Mouse (Mus musculus) gastrocnemius, postnatal 10 days (tissue): ENCODE measurements around the gene Pde3a. TPM values are rescaled to one million over a fixed set of nuclear protein-coding genes. Genes with fewer than 3 reads are reported as not detected.
"Not testable (repeated sequence)": the region's sequence is repeated elsewhere in the genome, so short reads cannot be mapped to it uniquely, and the experiment has no call there.

Experiments
- DNase-seq: peaks from one replicate; pipeline ENCODE4 v3.0.0; 2021; ENCODE audit warnings: mixed read lengths
- total RNA-seq, 2 experiments: library from RNA; stranded (reverse); gene quantifications; 2 replicates each; pipeline ENCODE4 v1.2.3; 2021

Pde3a gene
- total RNA-seq, 2 experiments from 2014 or later = 7.0 to 8.1 TPM

DNA sequence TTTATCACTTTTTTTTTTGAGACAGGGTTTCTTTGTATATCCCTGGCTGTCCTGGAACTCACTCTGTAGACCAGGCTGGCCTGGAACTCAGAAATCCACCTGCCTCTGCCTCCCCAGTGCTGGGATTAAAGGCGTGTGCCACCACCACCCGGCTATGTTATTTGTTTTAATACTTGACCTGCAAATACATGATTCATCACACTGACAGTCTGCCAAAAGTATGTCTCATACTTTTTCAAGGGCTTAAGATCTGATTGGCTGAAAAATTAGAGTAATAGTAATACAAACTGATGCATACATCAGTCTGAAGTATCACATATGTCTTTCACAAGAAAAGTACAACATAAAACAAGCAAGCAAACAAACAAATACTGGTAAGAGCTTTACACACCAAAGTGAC, 78.1 kb downstream of the Pde3a start:
- DNase-seq = not testable (repeated sequence)

DNA sequence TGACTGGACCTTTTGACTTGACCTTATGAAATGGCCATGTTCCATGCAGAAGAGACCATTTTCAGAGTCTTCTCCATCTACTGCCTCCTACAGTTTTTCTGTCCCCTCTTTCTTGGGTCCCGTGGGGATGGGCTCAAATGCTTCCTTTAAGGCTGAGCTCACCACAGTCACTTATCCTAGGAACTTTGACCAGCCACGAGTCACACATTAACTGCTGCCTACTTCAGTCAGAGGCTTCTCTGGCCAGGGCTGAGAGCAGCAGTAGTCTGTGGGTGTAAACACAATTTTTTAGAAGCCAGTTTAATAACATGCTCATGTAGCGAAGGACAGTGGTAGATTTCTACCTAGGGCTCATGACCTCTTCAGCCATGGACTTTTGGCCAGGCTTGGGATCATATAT, 79.0 kb downstream of the Pde3a start:
- DNase-seq = no peak

DNA sequence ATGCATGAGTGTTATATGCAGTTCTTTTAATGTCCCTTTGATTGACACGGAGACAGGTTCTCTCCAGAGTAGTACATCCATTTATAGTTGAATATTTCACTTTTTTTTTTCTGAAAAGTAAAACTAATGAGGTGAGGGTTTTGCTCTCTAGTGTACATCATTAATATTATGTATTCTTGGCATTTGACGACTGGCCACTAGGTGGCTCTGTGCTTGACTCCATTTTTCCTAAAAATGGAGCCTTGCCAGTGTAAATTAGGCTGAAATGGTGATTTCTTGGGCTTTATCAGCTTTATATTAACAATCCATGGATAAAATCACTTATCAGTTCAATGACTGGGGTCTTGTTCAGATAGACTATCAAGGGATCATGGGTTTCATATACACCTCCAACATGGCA, 82.4 kb downstream of the Pde3a start:
- no peak for DNase-seq

DNA sequence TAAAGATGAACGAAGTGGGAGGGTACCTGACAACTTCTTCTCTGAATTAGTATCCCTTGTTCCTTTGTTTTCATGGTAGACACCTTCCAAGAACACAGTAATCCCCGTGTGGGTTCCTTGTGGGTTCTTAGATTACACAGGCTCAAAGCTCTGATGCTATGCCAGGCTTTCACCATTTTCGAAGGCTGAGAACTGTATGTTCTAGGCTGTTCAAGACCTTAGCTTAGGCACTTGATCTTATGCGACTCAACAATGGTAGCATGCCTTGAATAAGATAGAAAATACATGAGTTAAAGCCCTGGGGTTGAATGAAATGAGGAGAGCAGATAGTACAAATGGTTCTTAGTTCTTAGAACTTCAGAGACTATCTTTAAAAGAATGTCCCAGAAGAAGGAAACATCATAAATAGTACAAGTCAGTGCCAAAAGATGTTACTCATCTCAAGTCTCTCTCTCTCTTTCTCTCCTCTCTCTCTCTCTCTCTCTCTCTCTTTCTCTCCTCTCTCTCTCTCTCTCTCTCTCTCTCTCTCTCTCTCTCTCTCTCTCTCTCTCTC, 83.6 kb downstream of the Pde3a start:
- no peak for DNase-seq

DNA sequence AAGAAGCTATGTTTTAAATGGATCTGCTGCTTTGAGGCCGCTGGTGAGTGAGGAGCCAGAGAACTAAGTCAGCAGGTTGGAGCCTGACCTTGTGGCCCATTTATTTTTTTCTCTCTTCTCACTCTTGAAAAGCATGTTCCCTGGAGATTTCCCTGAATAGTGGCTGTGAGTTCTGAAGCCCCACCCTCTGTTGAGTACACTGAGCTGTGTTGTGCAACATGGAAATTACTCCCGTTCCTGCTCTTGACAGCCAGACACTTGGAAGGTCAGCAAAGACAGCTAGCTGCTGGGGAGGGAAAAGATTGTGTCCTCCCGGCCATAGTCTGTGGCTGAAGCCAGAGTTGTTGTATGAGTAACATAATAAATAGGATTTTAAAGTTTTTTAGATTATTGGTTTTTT, 84.2 kb downstream of the Pde3a start:
- DNase-seq = no peak

DNA sequence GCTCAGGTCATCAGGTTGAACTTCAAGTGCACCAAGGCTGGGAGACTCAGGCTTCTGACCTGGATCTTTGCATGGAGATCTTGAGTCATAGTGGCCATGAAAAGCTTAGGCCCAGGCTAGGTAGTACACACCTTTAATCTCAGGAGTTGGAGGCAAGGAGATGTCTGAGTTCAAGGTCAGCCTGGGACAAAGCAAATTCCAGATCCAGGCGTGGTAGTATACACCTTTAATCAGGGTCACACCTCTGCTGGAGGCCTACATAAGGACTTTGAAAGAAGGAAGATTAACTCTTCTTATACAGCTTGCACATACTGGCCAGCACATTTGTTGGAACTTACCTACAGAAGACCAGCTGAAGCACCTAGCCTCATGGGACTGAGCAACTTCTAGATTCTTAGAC, 86.8 kb downstream of the Pde3a start:
- DNase-seq = no peak

DNA sequence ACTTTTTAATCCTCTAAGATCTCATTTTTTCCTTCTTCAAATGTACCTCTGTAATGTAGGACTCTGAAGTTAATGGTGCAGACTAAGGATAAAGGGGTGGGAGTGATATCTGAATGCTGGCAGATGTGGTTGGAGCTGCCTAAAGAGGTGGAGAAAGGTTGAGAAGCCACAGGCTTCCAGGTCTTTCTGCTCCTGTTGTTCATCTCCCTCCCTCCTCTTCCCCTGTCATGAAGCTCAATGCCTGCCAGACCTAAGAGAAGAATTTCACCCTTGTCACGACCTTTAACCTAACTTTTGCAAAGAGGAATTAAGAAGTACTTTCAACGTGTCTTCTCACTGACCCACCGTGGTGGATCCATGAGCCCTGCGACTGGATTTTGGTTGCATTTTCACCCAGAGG, 87.4 kb downstream of the Pde3a start:
- no peak for DNase-seq

DNA sequence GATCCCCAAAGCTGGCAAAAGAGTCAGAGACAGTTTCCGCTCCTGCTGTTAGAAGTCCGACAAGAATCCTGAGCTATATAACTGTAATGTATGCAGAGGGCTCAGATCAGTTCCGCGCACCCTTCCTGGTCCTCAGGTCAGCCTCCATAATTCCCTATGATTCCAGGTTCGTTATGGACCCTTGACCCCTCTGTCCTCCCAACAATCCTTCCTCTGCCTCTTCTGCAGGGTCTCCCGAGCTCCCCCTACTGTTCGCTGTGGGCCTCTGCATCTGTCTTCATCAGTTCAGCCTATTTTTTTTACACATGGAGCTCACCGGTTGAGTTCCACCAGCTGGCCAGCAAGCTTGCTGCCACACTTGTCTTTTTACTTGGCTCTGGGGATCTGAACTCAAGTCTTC, 88.6 kb downstream of the Pde3a start:
- peak; percentile 9 for DNase-seq

DNA sequence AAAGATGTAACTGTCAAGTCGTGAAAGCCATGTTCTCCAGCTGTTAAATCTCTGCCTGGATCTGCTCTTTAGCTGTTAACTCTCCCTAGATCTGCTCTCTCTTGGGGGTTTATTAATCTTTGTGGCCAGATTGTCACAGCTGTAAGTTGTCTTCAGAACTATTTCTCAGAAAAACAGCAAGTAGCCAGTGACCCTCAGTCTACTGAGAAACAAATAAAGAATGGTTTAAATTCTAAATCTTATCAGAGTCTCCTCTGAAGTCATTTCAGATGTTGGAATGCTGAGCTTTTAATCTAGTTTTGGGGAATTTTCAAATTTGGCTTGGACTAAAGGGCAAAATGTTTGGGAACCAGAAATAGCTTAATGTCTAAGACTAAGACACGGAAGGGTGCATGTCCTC, 92.3 kb downstream of the Pde3a start:
- DNase-seq = no peak

DNA sequence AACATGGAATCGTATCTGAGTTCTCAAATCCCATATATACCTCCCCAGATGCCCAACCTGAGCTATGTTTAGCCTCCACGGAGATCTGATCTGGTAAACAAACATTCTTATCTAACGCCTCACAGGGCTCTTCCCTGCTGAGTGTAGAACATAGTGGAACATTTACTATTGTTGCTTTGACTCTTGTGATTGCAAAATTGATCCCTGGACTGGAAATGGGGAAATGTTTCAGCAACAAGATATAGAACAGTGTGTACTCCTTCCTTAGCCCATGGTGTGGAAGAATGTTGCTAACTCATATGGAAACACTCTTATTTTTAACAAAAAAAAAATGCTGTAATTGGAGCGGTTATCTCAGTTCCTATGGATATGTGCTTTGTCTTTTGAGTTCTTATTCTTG, 98.8 kb downstream of the Pde3a start:
- no peak for DNase-seq

DNA sequence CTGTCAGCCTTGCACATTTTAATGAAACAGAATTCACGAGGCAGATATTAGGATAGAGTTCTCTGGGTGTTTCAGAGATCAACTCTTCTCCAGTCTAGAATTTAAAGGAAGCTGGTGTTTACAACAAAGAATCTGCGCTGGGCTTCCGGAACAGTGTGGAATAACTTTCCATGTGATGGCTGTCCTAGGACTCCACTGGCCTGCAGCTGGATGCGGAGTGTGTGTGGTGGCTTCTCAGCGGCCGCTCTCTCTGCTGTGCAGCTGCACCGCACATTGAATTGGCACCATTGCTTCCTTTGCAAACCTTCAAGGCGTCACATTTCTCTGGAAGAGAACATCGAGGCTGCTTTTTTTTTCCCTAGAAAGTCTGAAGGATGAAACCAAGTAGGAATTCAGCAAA, 99.5 kb downstream of the Pde3a start:
- DNase-seq = peak; percentile 8

DNA sequence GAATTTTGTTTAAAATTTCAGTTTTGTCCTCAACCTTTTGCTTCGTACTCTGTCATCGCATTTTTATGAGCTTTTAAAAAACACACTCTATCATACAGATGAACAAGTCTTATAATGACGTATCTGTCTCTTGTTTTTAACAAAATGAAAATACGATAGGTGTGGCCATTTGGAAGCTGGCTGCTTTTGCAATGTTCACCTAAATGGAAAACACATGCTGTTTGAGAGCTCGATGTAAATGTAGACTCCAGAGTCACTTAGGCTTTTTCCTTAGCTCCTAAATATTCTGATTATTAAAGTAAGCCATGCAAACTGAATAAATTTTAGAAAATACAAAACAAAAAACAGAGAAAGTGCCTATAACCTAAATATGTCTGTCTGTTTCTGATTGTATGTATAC, 101.2 kb downstream of the Pde3a start:
- DNase-seq = no peak

DNA sequence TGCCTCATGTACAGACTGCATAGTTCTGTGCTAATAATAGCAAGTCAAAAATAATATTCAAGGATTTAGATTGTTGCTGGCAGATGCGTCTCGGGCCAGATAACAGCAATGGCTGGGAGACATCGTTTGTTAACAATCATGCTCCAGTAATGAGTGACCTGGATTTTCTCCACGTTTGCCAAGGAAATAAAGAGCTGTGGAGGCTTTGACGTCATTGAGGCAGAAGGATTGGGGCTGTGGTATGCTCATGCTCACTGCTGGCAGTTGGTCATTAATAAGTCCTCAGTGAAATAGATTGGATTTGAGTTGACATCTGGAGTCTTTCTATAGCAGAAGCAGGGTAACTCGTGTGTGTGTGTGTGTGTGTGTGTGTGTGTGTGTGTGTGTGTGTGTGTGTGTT, 103.2 kb downstream of the Pde3a start:
- no peak for DNase-seq

DNA sequence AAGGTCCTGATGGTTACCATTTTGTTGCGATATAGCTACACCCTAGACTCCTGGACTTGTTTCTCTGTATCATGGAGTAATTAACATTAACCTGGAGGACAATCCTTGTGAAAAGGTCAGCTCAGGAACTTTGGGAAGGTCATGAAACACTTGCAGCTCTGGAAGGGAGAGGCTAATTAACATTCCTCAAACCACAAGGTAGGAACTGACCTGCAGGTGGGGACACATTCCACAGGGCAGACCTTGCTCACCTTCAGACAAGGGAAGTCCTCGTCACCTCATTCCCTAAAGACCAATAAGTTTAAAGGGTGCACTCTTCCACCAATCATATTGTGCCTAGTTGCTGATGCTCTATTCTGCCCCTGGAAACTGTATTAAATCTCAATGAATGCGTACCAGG, 114.6 kb downstream of the Pde3a start:
- no peak for DNase-seq

DNA sequence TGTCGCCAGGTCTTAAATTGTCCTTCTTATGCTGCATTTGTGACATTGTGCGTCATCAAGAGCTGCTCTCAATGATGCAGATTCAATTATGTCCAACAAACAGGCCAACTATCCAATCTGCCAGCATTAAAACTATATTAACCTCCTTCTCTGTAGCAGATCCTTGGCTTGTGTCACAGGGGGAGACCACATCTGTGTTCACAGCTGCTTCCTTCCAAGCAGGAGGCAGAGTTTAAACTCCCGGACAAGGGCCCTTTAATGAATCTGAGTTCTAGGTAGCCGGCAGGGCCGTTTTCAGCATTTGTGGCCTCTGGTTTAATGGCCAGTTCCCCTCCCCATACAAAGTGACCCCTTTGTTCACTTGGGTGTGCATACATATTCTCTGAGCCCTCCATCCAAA, 118.0 kb downstream of the Pde3a start:
- DNase-seq = no peak

DNA sequence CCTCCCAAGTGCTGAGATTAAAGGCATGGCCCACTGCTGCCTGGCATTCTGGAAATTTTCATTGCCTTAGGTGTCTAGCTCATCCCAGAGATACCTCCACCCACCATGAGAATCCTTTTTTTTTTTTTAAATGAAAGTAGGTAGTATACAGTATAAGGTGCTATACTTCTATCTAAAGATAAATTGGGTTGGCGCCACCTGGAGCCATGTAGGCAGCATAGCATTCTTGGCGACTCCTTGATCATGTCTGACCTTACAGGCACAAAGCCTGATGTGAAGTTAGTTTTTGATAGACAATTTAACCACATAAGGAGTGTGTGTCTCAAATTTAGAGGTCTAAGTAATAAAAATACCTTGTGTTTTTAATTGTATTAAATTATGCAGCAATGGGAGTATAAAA, 123.6 kb downstream of the Pde3a start:
- no peak for DNase-seq

DNA sequence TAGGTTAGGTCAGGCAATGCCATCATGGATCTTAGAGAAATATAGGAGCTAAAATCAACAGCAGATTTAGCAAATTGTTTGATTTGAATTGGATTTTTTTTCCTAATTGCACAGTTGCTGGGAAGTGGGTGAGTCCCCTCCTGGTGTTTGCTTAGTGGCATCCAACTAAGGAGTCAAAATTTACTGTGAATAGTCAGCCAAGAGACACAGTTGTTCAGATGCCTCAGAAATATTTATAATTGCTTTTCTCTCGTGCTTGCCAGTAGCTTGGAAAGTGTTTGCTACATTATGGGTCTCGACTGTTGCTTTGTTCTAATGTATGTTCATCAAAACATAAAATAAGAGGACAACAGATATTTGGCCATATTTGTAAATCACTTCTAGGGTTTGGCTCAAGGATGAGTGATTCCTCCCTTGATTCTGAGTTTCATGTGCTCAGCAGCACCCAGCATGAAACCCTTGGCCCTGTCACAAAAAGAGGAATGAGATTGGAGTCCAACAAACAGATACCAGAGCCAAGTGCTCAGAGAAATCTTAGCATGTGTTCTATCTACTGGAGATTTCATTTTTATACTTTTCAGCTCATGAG, 125.5 kb downstream of the Pde3a start:
- DNase-seq = no peak

DNA sequence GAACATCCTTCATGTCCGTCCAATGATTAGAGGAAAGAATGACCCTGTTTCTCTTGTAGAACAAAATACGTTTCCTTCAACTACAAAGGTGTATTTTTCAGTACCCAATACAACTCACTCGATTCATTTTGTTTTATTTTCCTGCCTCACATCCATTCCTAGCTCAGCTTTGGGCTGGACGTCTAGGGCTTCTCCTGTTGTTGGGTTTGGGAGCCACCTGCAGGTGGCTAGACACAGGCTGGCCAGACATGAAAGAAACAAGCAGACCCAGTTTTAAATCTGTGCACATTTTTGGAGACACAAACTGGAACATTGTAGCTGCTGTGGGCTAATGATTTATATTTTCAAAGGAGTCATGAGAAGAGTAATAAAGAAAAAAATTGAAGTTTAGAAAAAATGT, 126.1 kb downstream of the Pde3a start:
- DNase-seq = no peak

DNA sequence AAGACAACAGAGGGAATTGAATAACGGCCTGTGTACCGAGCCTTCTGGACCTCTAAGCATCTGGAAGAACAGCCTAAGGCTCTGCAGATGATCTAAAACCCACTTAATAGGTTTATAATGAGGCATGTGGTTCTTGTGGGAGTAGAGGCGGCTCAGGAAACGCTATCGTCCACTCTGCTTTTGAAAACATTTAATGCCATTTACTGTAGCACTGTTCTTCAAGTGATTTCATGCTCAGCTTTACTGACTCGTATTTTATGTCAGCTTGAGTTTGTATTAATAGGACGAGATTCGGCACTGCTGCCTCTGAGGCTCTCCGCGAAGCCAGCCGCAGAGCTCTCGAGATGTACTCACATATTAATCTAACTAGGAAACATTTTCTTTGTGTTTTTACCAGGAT, 131.9 kb downstream of the Pde3a start:
- DNase-seq = no peak

DNA sequence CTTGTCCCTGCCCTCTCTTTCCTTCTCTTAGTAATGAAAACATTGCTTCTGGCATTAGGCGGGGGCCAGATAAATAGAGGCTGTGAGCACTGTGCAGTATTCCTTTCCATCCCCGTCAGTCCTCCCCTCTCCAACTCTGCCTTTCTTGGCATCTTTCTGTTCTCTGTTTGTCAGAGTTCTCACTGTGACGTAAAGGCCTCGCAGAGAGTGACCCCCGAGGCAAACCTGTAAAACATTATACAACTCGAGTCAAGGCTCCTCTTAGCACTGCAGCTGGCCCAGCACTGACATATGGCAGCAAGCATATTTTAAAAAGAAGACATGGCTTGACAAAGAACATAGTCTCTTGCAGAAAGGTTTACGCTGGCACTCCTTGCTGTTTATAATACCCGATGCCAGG, 132.4 kb downstream of the Pde3a start:
- DNase-seq = no peak

DNA sequence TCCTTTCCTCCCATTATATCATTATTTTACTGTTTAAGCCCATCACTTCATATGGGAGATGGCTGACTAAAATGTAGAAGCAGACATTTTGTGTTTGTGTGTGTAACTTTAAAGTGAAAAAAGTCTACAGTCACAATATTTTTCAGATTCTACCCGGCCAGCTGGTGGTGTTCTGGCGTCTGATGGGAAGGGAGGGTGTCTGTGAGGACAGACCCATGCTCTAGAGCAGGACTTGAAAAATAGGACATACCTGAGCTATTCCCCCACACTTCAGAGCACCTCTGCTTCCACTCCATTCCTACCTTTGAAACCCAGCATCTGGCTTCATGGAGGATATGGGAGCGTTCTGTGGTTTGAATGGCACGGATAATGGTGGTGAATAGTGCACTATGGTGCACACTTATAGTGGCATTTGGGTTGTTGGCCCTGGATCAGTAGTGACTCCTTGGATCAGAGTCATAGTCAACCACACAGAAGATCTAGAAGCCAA, 132.9 kb downstream of the Pde3a start:
- DNase-seq = no peak

DNA sequence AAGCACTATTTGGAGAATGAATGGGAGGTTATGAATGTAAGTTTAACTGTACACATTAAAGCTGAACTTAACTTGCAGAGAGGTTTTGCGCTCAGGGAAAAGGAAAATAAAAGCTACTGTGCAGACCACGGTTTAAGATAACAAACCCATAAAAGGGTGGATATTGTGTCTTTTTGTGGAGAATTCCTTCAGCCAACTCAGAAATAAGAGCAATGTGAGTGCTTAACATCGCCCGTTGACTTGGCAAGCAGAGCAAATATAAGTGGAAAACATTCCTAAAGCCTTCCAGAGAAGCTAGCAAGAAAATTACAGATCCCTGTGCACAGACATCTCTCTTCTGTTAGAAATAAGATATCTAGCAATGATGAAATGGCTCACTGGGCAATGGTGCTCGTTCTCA, 139.0 kb downstream of the Pde3a start:
- DNase-seq = no peak

DNA sequence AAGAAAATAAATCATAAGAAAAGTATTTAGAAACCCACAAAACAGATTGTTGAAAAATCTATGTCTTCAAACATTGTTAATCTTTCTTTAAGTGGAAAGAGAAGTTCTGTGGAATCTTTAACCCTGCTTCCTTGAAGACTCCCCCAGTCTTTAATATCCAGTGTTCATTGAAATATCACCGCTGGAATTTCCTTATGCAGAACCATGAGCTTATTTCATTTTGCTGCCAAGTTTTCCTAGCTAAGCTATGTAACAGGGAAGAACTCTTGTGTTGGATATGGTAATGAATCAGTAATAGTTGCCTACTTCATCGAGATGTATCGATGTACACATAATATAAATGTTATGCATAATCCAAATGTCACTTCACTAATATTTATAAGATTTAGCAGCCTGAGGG, 146.9 kb downstream of the Pde3a start:
- DNase-seq = no peak

DNA sequence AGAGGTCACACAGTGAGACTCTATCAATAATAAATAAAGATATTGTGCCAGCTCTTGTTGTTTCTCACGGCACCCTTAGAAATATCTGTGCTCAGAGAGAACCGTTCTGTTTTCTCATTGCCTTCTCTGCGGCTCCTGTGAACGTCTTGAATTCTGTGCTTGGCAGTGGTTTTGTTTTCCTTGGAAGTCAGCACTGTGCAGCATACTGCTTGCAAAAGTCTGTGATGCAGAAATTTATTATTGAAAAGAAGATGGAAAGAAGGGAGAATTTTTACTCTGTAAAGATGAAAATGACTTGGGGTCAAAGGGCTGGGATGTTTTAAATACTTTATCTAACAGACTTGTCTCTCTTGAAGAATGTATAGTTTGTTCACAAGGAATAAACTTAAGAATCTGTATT, 150.3 kb downstream of the Pde3a start:
- no peak for DNase-seq

DNA sequence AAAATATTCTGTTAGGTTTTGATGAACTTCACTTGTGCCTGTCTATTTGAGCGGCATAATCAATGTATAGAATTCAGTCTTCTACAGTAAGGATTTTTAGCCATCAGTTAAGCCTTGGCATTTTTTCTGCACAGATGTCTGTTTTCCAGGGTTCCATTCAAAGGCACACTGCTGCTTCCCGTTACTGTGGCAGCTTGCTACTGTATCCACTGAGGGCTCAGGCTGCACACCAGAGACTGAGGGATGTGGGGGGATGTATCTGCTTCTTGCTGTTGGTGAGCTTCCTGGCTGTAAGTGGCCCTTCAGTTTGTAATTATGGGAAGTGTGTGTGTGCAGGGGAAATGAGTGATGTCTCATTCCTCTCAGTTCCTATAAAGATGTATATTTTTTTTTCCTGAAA, 154.9 kb downstream of the Pde3a start:
- no peak for DNase-seq
